Mouse (Mus musculus) hindbrain, embryonic 11.5 days (tissue): ENCODE measurements around the gene Styxl1. TPM values are rescaled to one million over a fixed set of nuclear protein-coding genes. Genes with fewer than 3 reads are reported as not detected.

Experiments used
- ATAC-seq: fragments of 200-750 bp; cut with Nextera tagmentation; 2 replicates; pipeline ENCODE4 v1.8.0; 2017; ENCODE audit warnings: mild to moderate bottlenecking, moderate TSS enrichment, moderate library complexity; ENCODE audit not compliant: low FRiP score
- DNase-seq: peaks from one replicate; pipeline ENCODE4 v3.0.0-alpha.2; 2015; ENCODE audit warnings: low spot score
- H3K27ac ChIP-seq: fragments of 300-500 bp; sonication (generic); 2 replicates; pipeline ENCODE4 v1.5.1; 2014; ENCODE audit warnings: mild to moderate bottlenecking, low read depth, low read length
- H3K27me3 ChIP-seq: fragments of 300-500 bp; sonication (generic); 2 replicates; pipeline ENCODE4 v1.6.1; 2014; ENCODE audit warnings: mild to moderate bottlenecking, low read length, moderate library complexity, mixed read lengths; ENCODE audit not compliant: control insufficient read depth, insufficient read depth
- H3K36me3 ChIP-seq: fragments of 300-500 bp; sonication (generic); 2 replicates; pipeline ENCODE4 v1.6.1; 2014; ENCODE audit warnings: mild to moderate bottlenecking, low read length, moderate library complexity, mixed read lengths; ENCODE audit not compliant: control insufficient read depth, insufficient read depth
- H3K4me1 ChIP-seq: fragments of 300-500 bp; sonication (generic); replicated peaks from 2 replicates; pipeline ENCODE4 v1.6.1; 2014; ENCODE audit warnings: low read length, mixed read lengths; ENCODE audit not compliant: control insufficient read depth, insufficient read depth
- H3K4me2 ChIP-seq: fragments of 300-500 bp; sonication (generic); replicated peaks from 2 replicates; pipeline ENCODE4 v1.6.1; 2014; ENCODE audit warnings: mild to moderate bottlenecking, low read depth, low read length
- H3K4me3 ChIP-seq: fragments of 300-500 bp; sonication (generic); 2 replicates; pipeline ENCODE4 v1.5.1; 2014; ENCODE audit warnings: low read depth, low read length
- H3K9ac ChIP-seq: fragments of 300-500 bp; sonication (generic); 2 replicates; pipeline ENCODE4 v1.6.1; 2014; ENCODE audit warnings: low read depth, low read length
- H3K9me3 ChIP-seq: fragments of 300-500 bp; sonication (generic); 2 replicates; pipeline ENCODE4 v1.6.1; 2016; ENCODE audit warnings: low read length; ENCODE audit not compliant: control insufficient read depth
- WGBS: fragments of 180-500 bp; shearing (Covaris S2); extraction: QIAGEN DNeasy Blood & Tissue Kit; methylation state at CpG from one replicate; pipeline ENCODE4 v1.1.7; 2014; 5-methylcytosine and 5-hydroxymethylcytosine counted together
- polyA plus RNA-seq: library from polyadenylated mRNA; unstranded; fragments of >200 nt; fragmentation: Nextera tagmentation; extraction: Ambion mirVana; gene quantifications from 2 replicates; pipeline ENCODE4 v1.2.1, GENCODE M21; 2014

Gene Styxl1
- polyA plus RNA-seq, 1 experiment from 2014 or later = 0.36 TPM

GRCm38 (mm10) chr5:135782901-135783300 lies 4.7 kb upstream of the Styxl1 start:
- H3K36me3 ChIP-seq = peaks cover 18% of the 10 kb centered on the region
- DNase-seq = no peak

GRCm38 (mm10) chr5:135780331-135780730 lies 2.1 kb upstream of the Styxl1 start:
- DNase-seq = no peak
- no peak for ATAC-seq
- H3K4me3 ChIP-seq = no peak overlapping the region
- H3K36me3 ChIP-seq = 0 out of 2 replicates have a peak, but pooled peaks cover 6% of the 10 kb centered on the region
- H3K4me2 ChIP-seq = no peak overlapping the region
- 83% methylated on average over 8 of the region's 8 CpGs for WGBS
- H3K9me3 ChIP-seq = no peaks in the 10 kb centered on the region
- H3K4me1 ChIP-seq = 0 out of 2 replicates have a peak, but pooled peaks cover 6% of the 10 kb centered on the region
- H3K27me3 ChIP-seq = no peaks in the 10 kb centered on the region
- H3K9ac ChIP-seq = no peak overlapping the region
- H3K27ac ChIP-seq = no peak overlapping the region

More at GRCm38 (mm10) chr5:135782901-135783300, 4.7 kb upstream of the Styxl1 start:
- Histone ChIP-seq H3K27ac (no peak overlapping the region), H3K4me2 (no peak overlapping the region), H3K4me1 (0 out of 2 replicates have a peak, but pooled peaks cover 4% of the 10 kb centered on the region), H3K9ac (no peak overlapping the region), H3K9me3 (no peaks in the 10 kb centered on the region), H3K4me3 (no peak overlapping the region), H3K27me3 (no peaks in the 10 kb centered on the region)
- ATAC-seq = no peak
- WGBS = 92% methylated on average over 4 of the region's 4 CpGs

GRCm38 (mm10) chr5:135778471-135779445 lies 573 bp upstream of the Styxl1 start, which contains the start of gene Mdh2:
Gene Mdh2 (plus strand): TSS chr5:135778480.
- ATAC-seq = peak; percentile 99
- Histone ChIP-seq H3K9ac (peak within 1 kb of the TSS; percentile 92), H3K27me3 (no peaks in the 10 kb centered on the region), H3K4me1 (0 out of 2 replicates have a peak, but pooled peaks cover 6% of the 10 kb centered on the region), H3K27ac (peak within 1 kb of the TSS; percentile 88), H3K4me2 (peak within 1 kb of the TSS; percentile 89), H3K36me3 (0 out of 2 replicates have a peak, but pooled peaks cover 3% of the 10 kb centered on the region), H3K9me3 (no peaks in the 10 kb centered on the region), H3K4me3 (peak within 1 kb of the TSS; percentile 81)
- WGBS = 1% methylated on average over 70 of the region's 70 CpGs
- DNase-seq = peak; percentile 100

- Histone ChIP-seq H3K27me3 (no peaks in the 10 kb centered on the region), H3K9ac (no peak overlapping the region)
Observed at GRCm38 (mm10) chr5:135776546-135776945, 1.6 kb downstream of the Styxl1 start.

GRCm38 (mm10) chr5:135772519-135772918 lies 5.7 kb downstream of the Styxl1 start:
- Histone ChIP-seq H3K36me3 (no peaks in the 10 kb centered on the region), H3K9ac (no peak overlapping the region), H3K4me1 (0 out of 2 replicates have a peak, but pooled peaks cover 2% of the 10 kb centered on the region), H3K4me2 (no peak overlapping the region), H3K27ac (no peak overlapping the region), H3K9me3 (no peaks in the 10 kb centered on the region), H3K4me3 (no peak overlapping the region), H3K27me3 (no peaks in the 10 kb centered on the region)
- DNase-seq (no peak), ATAC-seq (no peak)
- 71% methylated on average over 3 of the region's 3 CpGs for WGBS

More at GRCm38 (mm10) chr5:135776546-135776945, 1.6 kb downstream of the Styxl1 start:
- no peak for ATAC-seq
- H3K4me1 ChIP-seq = 0 out of 2 replicates have a peak, but pooled peaks cover 6% of the 10 kb centered on the region
- no peak overlapping the region for H3K4me2 ChIP-seq
- no peaks in the 10 kb centered on the region for H3K9me3 ChIP-seq
- H3K27ac ChIP-seq = no peak overlapping the region
- WGBS = 85% methylated on average over 4 of the region's 4 CpGs
- no peaks in the 10 kb centered on the region for H3K36me3 ChIP-seq
- H3K4me3 ChIP-seq = no peak overlapping the region
- DNase-seq = no peak

GRCm38 (mm10) chr5:135764971-135765370 lies 13.2 kb downstream of the Styxl1 start:
- no peaks in the 10 kb centered on the region for H3K4me1 ChIP-seq
- H3K4me3 ChIP-seq = no peak overlapping the region
- no peak overlapping the region for H3K27ac ChIP-seq
- H3K9ac ChIP-seq = no peak overlapping the region
- H3K27me3 ChIP-seq = no peaks in the 10 kb centered on the region
- ATAC-seq = no peak
- H3K9me3 ChIP-seq = no peaks in the 10 kb centered on the region
- H3K4me2 ChIP-seq = no peak overlapping the region
- 66% methylated on average over 3 of the region's 3 CpGs for WGBS
- no peak for DNase-seq
- H3K36me3 ChIP-seq = no peaks in the 10 kb centered on the region

GRCm38 (mm10) chr5:135763526-135763925 lies 14.7 kb downstream of the Styxl1 start:
- Histone ChIP-seq H3K36me3 (no peaks in the 10 kb centered on the region), H3K4me2 (no peak overlapping the region), H3K4me1 (no peaks in the 10 kb centered on the region), H3K9me3 (no peaks in the 10 kb centered on the region), H3K9ac (no peak overlapping the region), H3K27ac (no peak overlapping the region), H3K4me3 (no peak overlapping the region), H3K27me3 (no peaks in the 10 kb centered on the region)
- peak; percentile 92 for DNase-seq
- WGBS = 2% methylated on average over 7 of the region's 7 CpGs
- no peak for ATAC-seq

GRCm38 (mm10) chr5:135761881-135762280 lies 16.3 kb downstream of the Styxl1 start:
- no peaks in the 10 kb centered on the region for H3K36me3 ChIP-seq
- H3K4me3 ChIP-seq = no peak overlapping the region
- no peaks in the 10 kb centered on the region for H3K4me1 ChIP-seq
- no peak for ATAC-seq
- WGBS = 73% methylated on average over 3 of the region's 3 CpGs
- no peak overlapping the region for H3K4me2 ChIP-seq
- no peaks in the 10 kb centered on the region for H3K9me3 ChIP-seq
- no peaks in the 10 kb centered on the region for H3K27me3 ChIP-seq
- no peak overlapping the region for H3K27ac ChIP-seq
- no peak for DNase-seq
- H3K9ac ChIP-seq = no peak overlapping the region
